13 mouse cellular contexts compared by ENCODE assay signal in the genomic region with DNA sequence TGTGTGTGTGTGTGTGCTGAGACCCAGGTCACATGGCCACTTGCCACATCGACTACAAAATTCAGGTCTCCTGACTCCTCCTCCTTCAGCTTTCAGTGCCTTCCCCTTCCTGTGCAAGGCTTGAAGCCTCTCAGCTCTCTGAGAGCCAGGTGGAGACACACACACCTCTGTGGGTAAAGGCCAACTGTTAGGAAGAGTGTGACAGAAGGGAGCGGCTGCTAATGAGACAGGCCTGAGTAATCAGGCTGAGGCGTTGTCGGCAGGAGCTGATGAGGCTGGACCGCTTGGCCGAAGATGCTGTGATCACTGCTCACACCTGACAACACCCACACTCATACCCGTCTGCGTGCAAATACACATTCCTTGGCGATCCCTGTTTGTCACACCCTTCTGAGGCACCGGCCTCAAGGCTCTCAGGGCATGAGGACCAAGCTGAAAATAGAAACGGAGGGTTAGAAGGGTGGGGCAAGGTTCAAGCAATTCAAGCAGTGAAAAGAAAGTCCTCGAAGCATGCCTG.
A peak's percentile ranks its signal among the peaks of the same experiment; 100 is the strongest.
DNase-seq lines count a peak whose midpoint lies in the region; ATAC-seq and TF ChIP-seq lines count a peak whose summit lies in the region.
"Had no signal": no experiment of that assay in that cellular context is flagged by ENCODE, and none has a peak within 500 bp of the region (broad histone marks: within the 10 kb centered on the region; RNA-seq: fewer than 3 reads in every experiment).

No protein-coding gene starts in this region.

- TF ChIP-seq POLR2A in cerebellum, adult 2 months (IDR thresholded peaks at IDR 0.05; ENCODE audit: borderline replicate concordance, insufficient read depth, low read length) = no peak

- peaks cover 3% of the 10 kb centered on the region; the same call in 1 of the 2 replicates for H3K36me3 ChIP-seq in intestine, embryonic 16.5 days (ENCODE audit: control insufficient read depth, insufficient read depth, low read length)
- no peaks in the 10 kb centered on the region for H3K36me3 ChIP-seq in intestine, embryonic 15.5 days
- H3K36me3 ChIP-seq in kidney, postnatal 0 days (ENCODE audit: insufficient read depth, low read length) = no peaks in the 10 kb centered on the region

- H3K9ac ChIP-seq in intestine, embryonic 16.5 days (ENCODE audit: low read depth, low read length) = no peak overlapping the region
- H3K9ac ChIP-seq in intestine, embryonic 15.5 days = no peak overlapping the region
- H3K9ac ChIP-seq in kidney, postnatal 0 days (ENCODE audit: low read depth, low read length) = no peak overlapping the region
- H3K9ac ChIP-seq: forebrain, postnatal 0 days; heart, embryonic 12.5 days had no signal

- no peak overlapping the region for H3K27ac ChIP-seq in intestine, embryonic 16.5 days (ENCODE audit: low read length)
- H3K27ac ChIP-seq in intestine, embryonic 15.5 days = no peak overlapping the region
- H3K27ac ChIP-seq in cerebellum, adult 2 months (ENCODE audit: insufficient read depth, low read length) = no peak overlapping the region
- no peak overlapping the region for H3K27ac ChIP-seq in kidney, postnatal 0 days

- no peaks in the 10 kb centered on the region for H3K27me3 ChIP-seq in intestine, embryonic 16.5 days (replicated peaks; ENCODE audit: control insufficient read depth, insufficient read depth, low read length)
- H3K27me3 ChIP-seq in intestine, embryonic 15.5 days (replicated peaks) = no peaks in the 10 kb centered on the region
- H3K27me3 ChIP-seq in cerebellum, adult 2 months (ENCODE audit: control insufficient read depth, insufficient read depth, low read length) = no peaks in the 10 kb centered on the region
- H3K27me3 ChIP-seq in kidney, postnatal 0 days (ENCODE audit: insufficient read depth, low read length) = no peaks in the 10 kb centered on the region
- H3K27me3 ChIP-seq: heart, embryonic 12.5 days had no signal

- WGBS in intestine, embryonic 16.5 days = 75% methylated on average over 12 of the region's 12 CpGs
- WGBS in intestine, embryonic 15.5 days = 78% methylated on average over 12 of the region's 12 CpGs
- 27% methylated on average over 12 of the region's 12 CpGs for WGBS in cerebellum, adult 2 months
- WGBS in kidney, postnatal 0 days = 52% methylated on average over 12 of the region's 12 CpGs

- no peak for TF ChIP-seq CTCF in cerebellum, adult 2 months (IDR thresholded peaks at IDR 0.05; ENCODE audit: borderline replicate concordance, insufficient read depth, low read depth, low read length)
- TF ChIP-seq CTCF in kidney, postnatal 0 days (IDR thresholded peaks at IDR 0.05; ENCODE audit: low read depth) = no peak

- no peak overlapping the region for H3K4me3 ChIP-seq in intestine, embryonic 16.5 days (ENCODE audit: low read length)
- no peak overlapping the region for H3K4me3 ChIP-seq in intestine, embryonic 15.5 days (replicated peaks)
- no peak overlapping the region for H3K4me3 ChIP-seq in cerebellum, adult 2 months (replicated peaks; ENCODE audit: insufficient read depth, low read depth, low read length)
- no peak overlapping the region for H3K4me3 ChIP-seq in kidney, postnatal 0 days (replicated peaks; ENCODE audit: low read depth, low read length)
- H3K4me3 ChIP-seq: heart, embryonic 12.5 days had no signal

- H3K9me3 ChIP-seq in intestine, embryonic 16.5 days (ENCODE audit: control insufficient read depth, low read length) = no peaks in the 10 kb centered on the region
- H3K9me3 ChIP-seq in intestine, embryonic 15.5 days = no peaks in the 10 kb centered on the region
- H3K9me3 ChIP-seq in kidney, postnatal 0 days (replicated peaks; ENCODE audit: low read length) = no peaks in the 10 kb centered on the region

- H3K4me2 ChIP-seq in intestine, embryonic 16.5 days (ENCODE audit: low read depth, low read length) = no peak overlapping the region
- H3K4me2 ChIP-seq in intestine, embryonic 15.5 days (replicated peaks) = no peak overlapping the region
- H3K4me2 ChIP-seq in kidney, postnatal 0 days (ENCODE audit: low read length) = no peak overlapping the region
- H3K4me2 ChIP-seq: heart, embryonic 12.5 days; liver, embryonic 11.5 days; midbrain, embryonic 11.5 days had no signal

- no peaks in the 10 kb centered on the region for H3K4me1 ChIP-seq in intestine, embryonic 16.5 days (ENCODE audit: control insufficient read depth, insufficient read depth, low read length)
- no peaks in the 10 kb centered on the region for H3K4me1 ChIP-seq in intestine, embryonic 15.5 days (replicated peaks)
- H3K4me1 ChIP-seq in cerebellum, adult 2 months (ENCODE audit: control insufficient read depth, insufficient read depth, low read length) = peaks cover 28% of the 10 kb centered on the region
- peaks cover 8% of the 10 kb centered on the region for H3K4me1 ChIP-seq in kidney, postnatal 0 days (replicated peaks; ENCODE audit: insufficient read depth, low read length)

- peak; percentile 52 to 71 for DNase-seq in cerebellum, adult 2 months
- no peak for DNase-seq in kidney, postnatal 0 days (ENCODE audit: low spot score)
- DNase-seq in lung, postnatal 4 days = peak; percentile 33 to 71
- DNase-seq in embryo, embryonic 11 days = no peak
- no peak for DNase-seq in frontal cortex, postnatal 25 days (ENCODE audit: low spot score in 2 of 2)
- DNase-seq: forebrain, postnatal 0 days; thymus, postnatal 4 days had no signal

- peak; percentile 16; the same call in 1 of the 2 replicates for ATAC-seq in intestine, embryonic 16.5 days
- ATAC-seq in intestine, embryonic 15.5 days = no peak
- peak; percentile 61; the same call in 1 of the 2 replicates for ATAC-seq in kidney, postnatal 0 days (replicated peaks; ENCODE audit: low FRiP score, low read depth)
- no peak for ATAC-seq in erythroid progenitor cell, adult 5-6 weeks (replicated peaks; ENCODE audit: low FRiP score, poor library complexity, severe bottlenecking)
- ATAC-seq: forebrain, postnatal 0 days had no signal

Comparison
In these comparisons a context has a peak if more than half of its experiments do, and no peak if none do; other contexts are left out.
1. ATAC-seq: peak in intestine, embryonic 16.5 days (single experiment) and kidney, postnatal 0 days (single experiment); none in intestine, embryonic 15.5 days (single experiment) and erythroid progenitor cell, adult 5-6 weeks (single experiment).
2. DNase-seq: peak in cerebellum, adult 2 months (2 of 2) and lung, postnatal 4 days (2 of 2); none in kidney, postnatal 0 days (single experiment), embryo, embryonic 11 days (single experiment) and frontal cortex, postnatal 25 days (0 of 2).